Mouse (Mus musculus) testis, adult 2 months (tissue): ENCODE results near the gene Scn1b. TPM values are rescaled to one million over a fixed set of nuclear protein-coding genes. Genes with fewer than 3 reads are reported as not detected.

Source experiments
- H3K27ac ChIP-seq: fragments of 200-500 bp; 2 replicates; pipeline ENCODE4 v1.5.1; 2012; ENCODE audit warnings: low read depth, low read length; ENCODE audit not compliant: control insufficient read depth, insufficient read depth
- H3K27me3 ChIP-seq: fragments of 200-500 bp; 2 replicates; pipeline ENCODE4 v1.6.1; 2012; ENCODE audit warnings: mild to moderate bottlenecking, low read length, moderate library complexity; ENCODE audit not compliant: control insufficient read depth, insufficient read depth
- H3K36me3 ChIP-seq: fragments of 200-500 bp; 2 replicates; pipeline ENCODE4 v1.6.1; 2012; ENCODE audit warnings: mild to moderate bottlenecking, low read length; ENCODE audit not compliant: control insufficient read depth, insufficient read depth
- H3K4me1 ChIP-seq: fragments of 200-500 bp; 2 replicates; pipeline ENCODE4 v1.6.1; 2012; ENCODE audit warnings: low read length; ENCODE audit not compliant: control insufficient read depth, insufficient read depth
- H3K4me3 ChIP-seq: fragments of 200-500 bp; 2 replicates; pipeline ENCODE4 v1.5.1; 2012; ENCODE audit warnings: low read depth, mild to moderate bottlenecking, low read length, moderate library complexity, mixed read lengths; ENCODE audit not compliant: control insufficient read depth
- CTCF ChIP-seq: fragments of 200-500 bp; IDR thresholded peaks from 2 replicates; pipeline ENCODE4 v1.5.1; 2012; ENCODE audit warnings: low read depth, mild to moderate bottlenecking, inconsistent platforms, low read length, moderate library complexity; ENCODE audit not compliant: control insufficient read depth, insufficient read depth, insufficient replicate concordance
- POLR2A ChIP-seq: fragments of 200-500 bp; IDR thresholded peaks from 2 replicates; pipeline ENCODE4 v1.6.1; 2012; ENCODE audit warnings: low read depth, mild to moderate bottlenecking, inconsistent platforms, low read length, moderate library complexity; ENCODE audit not compliant: control insufficient read depth
- polyA plus RNA-seq: library from polyadenylated mRNA; depleted of rRNA; stranded (reverse); fragments of >200 nt; gene quantifications from 2 replicates; pipeline ENCODE4 v1.2.3, GENCODE M21; 2012; rRNA removed

Scn1b gene
- polyA plus RNA-seq, result 1.4 and 1.8 TPM in 2 replicates

DNA sequence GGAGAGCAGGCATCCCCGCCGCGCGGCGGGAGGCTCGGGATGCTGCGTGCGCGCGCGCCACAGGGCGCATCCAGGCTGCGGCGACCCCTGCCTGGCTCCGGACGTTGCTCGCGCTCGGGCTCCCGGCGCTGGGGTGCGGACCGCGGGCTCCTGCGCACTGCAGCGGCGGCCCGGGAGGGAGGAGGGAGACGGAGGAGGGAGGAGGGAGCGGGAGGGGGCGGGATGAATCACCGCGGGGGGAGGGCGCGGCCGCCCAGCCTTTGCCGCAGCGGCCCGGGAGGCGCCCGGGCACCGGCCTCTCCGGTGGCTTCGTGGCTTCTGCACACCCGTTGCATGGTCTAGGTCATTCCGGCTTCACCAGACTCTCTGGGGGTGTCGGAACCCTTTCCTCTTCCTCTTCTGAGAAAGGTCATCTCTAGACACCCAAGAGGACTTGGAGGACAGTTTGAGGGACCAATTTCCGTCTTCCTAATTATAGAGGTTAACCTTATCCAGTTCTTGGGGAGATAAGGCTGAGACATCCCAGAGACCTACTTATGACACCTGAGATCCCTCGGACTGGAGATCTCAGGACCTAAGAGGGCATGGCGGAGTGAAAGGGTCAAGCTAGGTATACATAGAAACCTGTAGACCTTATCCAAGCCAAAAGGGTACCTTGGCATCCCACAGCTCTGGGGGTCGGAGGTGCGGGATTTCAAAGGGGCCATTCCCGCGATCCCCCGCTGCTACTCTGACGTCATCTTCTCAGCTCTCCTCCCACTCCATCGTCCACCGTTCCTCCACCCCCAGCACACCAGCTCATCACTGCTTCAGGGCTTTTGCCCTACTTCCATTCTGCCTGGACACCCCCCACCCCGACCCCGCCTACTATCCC lies at the start of gene Scn1b:
Gene Scn1b, minus strand, starts transcription at position 153 of the 874 bp plus-strand sequence.
- no peak for TF ChIP-seq CTCF
- no peak for TF ChIP-seq POLR2A
- Histone ChIP-seq H3K27me3 (no peaks in the 10 kb centered on the region; the same call in 1 of the 2 replicates), H3K4me1 (peaks cover 12% of the 10 kb centered on the region), H3K36me3 (no peaks in the 10 kb centered on the region), H3K4me3 (peak within 1 kb of the TSS; percentile 70), H3K27ac (no peak within 1 kb of the TSS)

DNA sequence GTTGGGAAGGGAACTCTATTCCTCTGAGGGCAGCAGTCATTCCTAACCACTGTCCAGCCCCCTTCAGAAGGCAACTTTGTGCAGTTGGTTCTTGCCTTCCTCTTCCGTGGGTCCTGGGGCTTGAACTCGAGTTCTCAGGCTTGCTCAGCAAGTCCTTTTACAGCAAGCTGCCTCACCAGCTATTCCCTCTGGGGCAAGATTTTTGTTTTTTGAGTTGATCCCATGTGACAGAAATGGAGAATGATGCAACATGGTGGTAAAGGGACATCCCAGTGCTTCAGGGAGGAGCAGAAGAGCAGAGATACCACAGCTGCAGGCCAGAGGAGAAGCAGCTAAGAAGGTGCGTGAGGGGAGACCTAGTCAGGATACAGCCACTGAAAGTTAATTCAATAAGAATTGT lies 48.3 kb upstream of the Scn1b start:
- TF ChIP-seq POLR2A (no peak), CTCF (no peak)
- Histone ChIP-seq H3K27me3 (no peaks in the 10 kb centered on the region), H3K36me3 (no peaks in the 10 kb centered on the region)

DNA sequence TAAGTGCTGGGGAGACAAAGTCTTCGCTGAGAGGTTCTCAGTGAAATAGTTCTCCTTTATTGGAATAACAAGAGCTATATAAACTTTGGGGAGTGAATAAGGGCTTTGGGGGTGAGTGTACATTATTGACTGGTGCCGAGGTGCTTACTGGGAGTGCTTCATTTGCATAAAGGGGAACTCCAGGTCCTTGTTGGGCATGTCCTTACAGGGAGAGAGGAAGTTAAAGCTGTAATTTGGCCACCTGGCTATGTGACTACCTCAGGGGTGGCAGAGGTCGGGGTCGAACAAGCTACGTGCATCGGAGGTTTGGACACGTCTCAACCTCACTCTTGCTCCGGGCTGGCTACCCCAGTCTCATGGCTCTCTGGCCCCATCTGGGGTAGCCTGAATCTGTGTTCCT lies 47.7 kb upstream of the Scn1b start:
- no peak for TF ChIP-seq POLR2A
- no peak overlapping the region for H3K27ac ChIP-seq
- H3K4me3 ChIP-seq, result no peak overlapping the region

More for the DNA sequence above, 48.3 kb upstream of the Scn1b start:
- H3K4me3 ChIP-seq, result no peak overlapping the region
- no peaks in the 10 kb centered on the region; the same call in 1 of the 2 replicates for H3K4me1 ChIP-seq
- H3K27ac ChIP-seq, result no peak overlapping the region

DNA sequence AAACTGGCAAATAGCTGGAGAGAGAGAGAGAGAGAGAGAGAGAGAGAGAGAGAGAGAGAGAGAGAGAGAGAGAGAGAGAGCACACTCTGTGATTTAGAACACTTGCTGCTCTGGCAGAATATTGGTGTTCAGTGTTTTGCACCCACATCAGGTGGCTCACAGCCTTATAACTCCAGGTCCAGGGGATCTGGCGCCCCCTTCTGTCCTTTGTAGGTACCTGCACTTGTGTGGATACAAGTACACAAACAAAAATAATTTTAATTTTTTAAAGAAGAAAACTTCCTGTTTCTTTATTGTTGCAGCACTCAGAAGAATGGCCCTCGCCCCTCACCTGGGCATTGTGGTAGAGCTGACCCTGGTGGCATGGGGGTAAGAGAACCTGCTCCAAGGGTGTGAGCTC lies 45.4 kb upstream of the Scn1b start:
- TF ChIP-seq POLR2A (no peak), CTCF (peak; percentile 46; the same call in 1 of the 2 replicates)
- H3K36me3 ChIP-seq, result no peaks in the 10 kb centered on the region
- H3K4me1 ChIP-seq, result no peaks in the 10 kb centered on the region; the same call in 1 of the 2 replicates
- no peak overlapping the region for H3K27ac ChIP-seq
- no peak overlapping the region for H3K4me3 ChIP-seq
- H3K27me3 ChIP-seq, result no peaks in the 10 kb centered on the region

More for the DNA sequence above, 47.7 kb upstream of the Scn1b start:
- no peaks in the 10 kb centered on the region for H3K36me3 ChIP-seq
- H3K27me3 ChIP-seq, result no peaks in the 10 kb centered on the region
- H3K4me1 ChIP-seq, result no peaks in the 10 kb centered on the region; the same call in 1 of the 2 replicates

DNA sequence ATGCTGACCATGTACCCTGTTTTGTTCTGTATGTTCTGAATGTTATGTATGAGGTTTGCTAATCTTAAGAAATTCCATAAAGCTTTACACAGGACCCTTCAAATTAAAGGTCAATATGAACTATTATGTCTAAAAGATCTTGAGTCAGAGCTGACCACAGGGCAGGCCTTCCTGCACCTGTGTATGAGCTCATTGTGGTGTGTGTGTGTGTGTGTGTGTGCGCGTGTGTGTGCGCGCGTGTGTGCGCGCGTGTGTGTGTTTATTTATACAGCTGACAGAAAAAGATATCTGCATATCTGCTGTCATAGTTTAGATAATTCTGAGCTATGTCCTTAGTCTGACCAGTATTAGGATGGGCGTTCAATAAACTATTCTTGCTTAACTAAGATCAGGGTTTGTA lies 43.7 kb upstream of the Scn1b start:
- Histone ChIP-seq H3K36me3 (no peaks in the 10 kb centered on the region), H3K4me3 (no peak overlapping the region), H3K4me1 (no peaks in the 10 kb centered on the region), H3K27ac (no peak overlapping the region), H3K27me3 (no peaks in the 10 kb centered on the region)
- TF ChIP-seq CTCF, result no peak
- no peak for TF ChIP-seq POLR2A

DNA sequence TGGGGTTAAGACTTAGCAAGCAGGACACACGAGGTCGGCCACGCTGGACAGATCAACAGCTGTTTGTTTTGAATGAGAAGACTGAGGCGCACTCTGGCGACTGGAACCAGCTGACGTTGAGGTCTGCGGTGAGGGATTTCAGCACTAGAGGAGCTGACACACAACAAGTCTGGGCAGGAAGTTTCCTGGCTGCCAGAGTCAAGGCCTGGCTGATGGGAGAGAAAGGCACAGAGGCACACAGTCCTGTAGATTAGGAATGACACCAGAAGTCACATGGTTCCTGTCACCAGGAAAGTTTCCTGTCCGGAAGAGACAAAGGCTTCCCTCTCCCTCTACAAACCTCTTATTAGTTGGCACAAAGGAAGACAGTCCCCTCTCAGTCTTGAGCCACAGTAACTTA lies 41.6 kb upstream of the Scn1b start:
- H3K4me3 ChIP-seq, result no peak overlapping the region
- H3K27me3 ChIP-seq, result no peaks in the 10 kb centered on the region
- no peak for TF ChIP-seq POLR2A
- no peaks in the 10 kb centered on the region for H3K4me1 ChIP-seq
- H3K36me3 ChIP-seq, result no peaks in the 10 kb centered on the region
- H3K27ac ChIP-seq, result no peak overlapping the region

DNA sequence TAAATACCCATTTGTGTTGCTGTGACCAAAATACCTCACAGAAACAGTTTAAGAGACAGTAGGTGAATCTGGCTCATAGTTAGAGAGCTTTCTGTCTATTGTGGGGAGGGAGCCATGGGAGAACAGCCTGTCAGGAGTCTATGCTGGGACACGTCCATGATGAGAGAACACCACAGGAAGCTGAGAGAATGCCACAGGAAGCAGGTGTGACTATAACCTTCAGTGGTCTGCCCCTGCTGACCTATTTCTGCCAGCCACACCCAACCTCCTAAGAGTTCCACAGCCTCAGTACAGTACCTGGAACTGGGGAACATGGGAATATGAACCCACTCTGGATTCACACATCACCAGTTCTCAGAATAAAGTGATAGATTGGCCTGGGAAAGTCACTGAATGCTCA lies 37.9 kb upstream of the Scn1b start:
- Histone ChIP-seq H3K4me3 (no peak overlapping the region), H3K27ac (no peak overlapping the region), H3K36me3 (no peaks in the 10 kb centered on the region), H3K27me3 (no peaks in the 10 kb centered on the region), H3K4me1 (no peaks in the 10 kb centered on the region; the same call in 1 of the 2 replicates)
- no peak for TF ChIP-seq POLR2A
